Mouse (Mus musculus) E14TG2a.4 (cell line): ENCODE results near the gene Tgfbr3.

Source experiments
- CTCF ChIP-seq: conservative IDR thresholded peaks from 2 replicates; pipeline ENCODE4 v1.5.1; 2014; ENCODE audit warnings: low read length
- POU5F1 ChIP-seq: IDR thresholded peaks from 2 replicates; pipeline ENCODE4 v1.6.1; 2014; ENCODE audit warnings: low read length, borderline replicate concordance

DNA sequence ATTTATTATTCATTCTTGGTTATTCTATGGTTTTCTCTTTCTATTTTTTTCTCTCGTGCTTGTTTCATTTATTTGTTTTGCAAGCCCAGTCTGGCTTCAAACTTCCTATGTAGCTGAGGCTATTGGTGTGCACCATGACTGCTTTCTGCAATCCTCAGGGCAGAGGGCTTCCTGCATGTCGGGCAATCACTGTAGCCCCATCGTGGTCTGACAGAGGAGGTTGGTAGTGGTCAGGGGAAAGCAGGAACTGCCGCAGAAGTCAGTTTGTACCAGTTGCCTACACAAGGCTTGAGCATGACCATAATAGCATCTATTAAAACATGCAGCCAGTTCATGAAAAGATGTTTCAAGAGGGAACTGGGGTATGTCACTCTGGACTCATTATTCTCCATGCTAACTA lies 18.0 kb upstream of the Tgfbr3 start:
- TF ChIP-seq CTCF (no peak), POU5F1 (no peak)
